ENCODE assay signal across 8 mouse cellular contexts in the genomic region with DNA sequence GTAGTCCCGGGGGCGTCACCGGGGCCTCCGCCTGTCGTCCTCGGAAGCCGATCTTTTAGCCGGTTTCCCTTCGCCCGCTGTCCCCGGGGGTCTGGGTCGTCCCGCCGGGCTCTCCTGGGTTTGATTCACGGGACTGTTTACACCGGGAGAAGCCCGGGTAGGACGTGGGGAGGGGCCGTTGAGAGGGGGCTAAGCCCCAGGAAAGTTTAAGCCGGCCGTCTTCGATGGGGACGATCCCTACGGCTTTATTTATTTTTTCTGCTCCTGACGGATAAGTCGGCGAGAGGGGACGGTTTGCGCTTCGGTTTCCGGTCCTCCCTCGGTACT. TPM values are rescaled to one million over a fixed set of nuclear protein-coding genes. Genes with fewer than 3 reads are reported as not detected.
DNase-seq lines count a peak whose midpoint lies in the region; ATAC-seq and TF ChIP-seq lines count a peak whose summit lies in the region.

No protein-coding gene starts in this region.

- no peak for ATAC-seq in heart, embryonic 12.5 days (ENCODE audit: insufficient number of reproducible peaks, low FRiP score)
- peak; percentile 61 for ATAC-seq in forebrain, embryonic 14.5 days
- ATAC-seq in liver, embryonic 14.5 days (ENCODE audit: insufficient read depth), result no peak
- no peak for ATAC-seq in megakaryocyte progenitor cell, adult 5-6 weeks (replicated peaks; ENCODE audit: poor library complexity)

- H3K4me3 ChIP-seq in heart, embryonic 12.5 days, result peak overlapping the region; percentile 91
- peak overlapping the region; percentile 71 to 89 (median 88) for H3K4me3 ChIP-seq in CH12.LX (replicated peaks in 1 of 3; ENCODE audit: low read depth in 2 of 3, low read length in 2 of 3, poor library complexity in 1 of 3)
- H3K4me3 ChIP-seq in forebrain, embryonic 14.5 days (ENCODE audit: low read depth, low read length), result peak overlapping the region; percentile 97
- peak overlapping the region; percentile 81 to 90 for H3K4me3 ChIP-seq in liver, embryonic 14.5 days (ENCODE audit: insufficient read depth in 1 of 2, low read depth in 2 of 2, low read length in 2 of 2)

- H3K9ac ChIP-seq in heart, embryonic 12.5 days, result peak overlapping the region; percentile 96
- peak overlapping the region; percentile 73 for H3K9ac ChIP-seq in CH12.LX (ENCODE audit: insufficient read depth, low read depth)
- peak overlapping the region; percentile 91 for H3K9ac ChIP-seq in forebrain, embryonic 14.5 days (ENCODE audit: low read length)
- peak overlapping the region; percentile 93 for H3K9ac ChIP-seq in liver, embryonic 14.5 days (replicated peaks)

- H3K4me1 ChIP-seq in heart, embryonic 12.5 days (replicated peaks), result peaks cover 32% of the 10 kb centered on the region
- H3K4me1 ChIP-seq in CH12.LX (ENCODE audit: control insufficient read depth in 1 of 2, insufficient read depth in 2 of 2), result peaks cover 4 to 38% of the 10 kb centered on the region in 2 experiments; a peak in 3 of 4 replicates
- H3K4me1 ChIP-seq in forebrain, embryonic 14.5 days (ENCODE audit: control insufficient read depth, insufficient read depth, low read length), result peaks cover 23% of the 10 kb centered on the region
- H3K4me1 ChIP-seq in liver, embryonic 14.5 days (replicated peaks; ENCODE audit: control insufficient read depth in 2 of 2, insufficient read depth in 2 of 2, low read length in 1 of 2), result peaks cover 11 to 12% of the 10 kb centered on the region in 2 experiments

- dilution Hi-C loops in CH12.LX (cut with MboI; ENCODE audit: extremely low pct_ligation_motif_present, extremely low pct_unique_long_range_greater_than_20kb, low sequenced_read_pairs), result no loop called here

- no peaks in the 10 kb centered on the region for H3K9me3 ChIP-seq in heart, embryonic 12.5 days (replicated peaks)
- H3K9me3 ChIP-seq in CH12.LX (replicated peaks; ENCODE audit: low read length), result no peaks in the 10 kb centered on the region
- H3K9me3 ChIP-seq in forebrain, embryonic 14.5 days (replicated peaks; ENCODE audit: control insufficient read depth, low read length), result no peaks in the 10 kb centered on the region
- no peaks in the 10 kb centered on the region for H3K9me3 ChIP-seq in liver, embryonic 14.5 days (ENCODE audit: control insufficient read depth, low read length)

- H3K79me2 ChIP-seq in CH12.LX (replicated peaks; ENCODE audit: control insufficient read depth, extremely low read depth, insufficient read depth, poor library complexity, severe bottlenecking), result peaks cover 6% of the 10 kb centered on the region; the same call in 1 of the 2 replicates

- H3K4me2 ChIP-seq in heart, embryonic 12.5 days, result peak overlapping the region; percentile 96
- H3K4me2 ChIP-seq in CH12.LX (ENCODE audit: insufficient read depth, low read depth, poor library complexity, severe bottlenecking), result peak overlapping the region; percentile 2; the same call in 1 of the 2 replicates
- H3K4me2 ChIP-seq in forebrain, embryonic 14.5 days (ENCODE audit: low read length), result peak overlapping the region; percentile 83
- H3K4me2 ChIP-seq in liver, embryonic 14.5 days (ENCODE audit: low read depth), result peak overlapping the region; percentile 77

- TF ChIP-seq POLR2A in CH12.LX (IDR thresholded peaks at IDR 0.05; ENCODE audit: low read depth, low read length), result no peak

- TF ChIP-seq EP300 in CH12.LX (IDR thresholded peaks at IDR 0.05; ENCODE audit: low read length), result 0 out of 2 replicates have a peak, but pooled peaks have one; percentile 25
- no peak for TF ChIP-seq EP300 in liver, embryonic 14.5 days (IDR thresholded peaks at IDR 0.05; ENCODE audit: low read depth)

- in situ Hi-C loops in CH12.LX (cut with MboI; ENCODE audit: low pct_ligation_motif_present, low pct_unique_long_range_greater_than_20kb, low sequenced_read_pairs), result no loop called here

- TF ChIP-seq RAD21 in CH12.LX (IDR thresholded peaks at IDR 0.05; ENCODE audit: low read depth, low read length), result no peak

- WGBS in heart, embryonic 12.5 days, result under 1% methylated on average over 29 of the region's 32 CpGs
- under 1% methylated on average over 32 of the region's 32 CpGs for WGBS in forebrain, embryonic 14.5 days
- WGBS in liver, embryonic 14.5 days (ENCODE audit: insufficient replicate concordance), result under 1% methylated on average over 30 of the region's 32 CpGs

- H3K36me3 ChIP-seq in heart, embryonic 12.5 days, result peaks cover 14% of the 10 kb centered on the region
- H3K36me3 ChIP-seq in CH12.LX (replicated peaks in 1 of 2; ENCODE audit: control insufficient read depth in 1 of 2, insufficient read depth in 1 of 2, low read length in 1 of 2), result peaks cover 8 to 37% of the 10 kb centered on the region in 2 experiments
- peaks cover 14% of the 10 kb centered on the region for H3K36me3 ChIP-seq in forebrain, embryonic 14.5 days (ENCODE audit: control insufficient read depth, insufficient read depth, low read length)
- peaks cover 11% of the 10 kb centered on the region for H3K36me3 ChIP-seq in liver, embryonic 14.5 days (replicated peaks; ENCODE audit: control insufficient read depth, insufficient read depth, low read depth)

- no peak for DNase-seq in heart, adult 11 months
- no peak for DNase-seq in CH12.LX (ENCODE audit: extremely low read depth)
- DNase-seq in forebrain, embryonic 14.5 days (ENCODE audit: low spot score), result no peak
- DNase-seq in liver, embryonic 14.5 days (ENCODE audit: low read depth in 3 of 3, low spot score in 3 of 3), result no peak
- no peak for DNase-seq in ovary, adult 18-20 months (ENCODE audit: low spot score)
- DNase-seq in layer of hippocampus, adult 9-10 months (ENCODE audit: low spot score), result no peak

- TF ChIP-seq CTCF in CH12.LX (conservative IDR thresholded peaks at IDR 0.05 in 1 of 2, IDR thresholded peaks at IDR 0.05 in 1 of 2; ENCODE audit: low read depth in 2 of 2, low read length in 2 of 2), result no peak
- TF ChIP-seq CTCF in liver, embryonic 14.5 days (IDR thresholded peaks at IDR 0.05; ENCODE audit: low read depth), result no peak

- no peaks in the 10 kb centered on the region for H3K27me3 ChIP-seq in heart, embryonic 12.5 days (replicated peaks)
- H3K27me3 ChIP-seq in CH12.LX (replicated peaks), result no peaks in the 10 kb centered on the region
- H3K27me3 ChIP-seq in forebrain, embryonic 14.5 days (replicated peaks; ENCODE audit: control insufficient read depth, insufficient read depth, low read length), result no peaks in the 10 kb centered on the region
- H3K27me3 ChIP-seq in liver, embryonic 14.5 days (ENCODE audit: control insufficient read depth, insufficient read depth, low read length), result no peaks in the 10 kb centered on the region

- peak overlapping the region; percentile 95 for H3K27ac ChIP-seq in heart, embryonic 12.5 days (ENCODE audit: poor library complexity, severe bottlenecking)
- peak overlapping the region; percentile 18 for H3K27ac ChIP-seq in CH12.LX (ENCODE audit: insufficient read depth, low read depth)
- H3K27ac ChIP-seq in forebrain, embryonic 14.5 days (ENCODE audit: low read depth, low read length), result peak overlapping the region; percentile 95
- H3K27ac ChIP-seq in liver, embryonic 14.5 days, result peak overlapping the region; percentile 47

TF ChIP-seq in CH12.LX, 34 proteins besides CTCF, POLR2A, EP300 and RAD21:
- TF ChIP-seq KAT2A (IDR thresholded peaks at IDR 0.05; ENCODE audit: insufficient replicate concordance, low read length) (no peak), PAX5 (IDR thresholded peaks at IDR 0.05; ENCODE audit: low read length) (no peak), BHLHE40 (IDR thresholded peaks at IDR 0.05; ENCODE audit: low read depth, low read length) (no peak)

RNA-seq across cellular contexts. Expression of gene Stk35, which starts 0.6 kb away (rescaled TPM):
- polyA plus RNA-seq in heart, embryonic 12.5 days (2016; fragmentation: Nextera tagmentation; extraction: Ambion mirVana), result 10.7 and 11.0 TPM in 2 replicates
- total RNA-seq in CH12.LX (2012; rRNA removed), result 7.3 and 7.4 TPM in 2 replicates
- 3.3 and 4.5 TPM in 2 replicates for total RNA-seq in CH12.LX (2014; rRNA removed)
- 17.1 and 22.7 TPM in 2 replicates for polyA plus RNA-seq in CH12.LX (2012; ENCODE audit: insufficient read length, low read depth)
- 8.6 and 9.6 TPM in 2 replicates for polyA plus RNA-seq in forebrain, embryonic 14.5 days (2014; fragmentation: Nextera tagmentation; extraction: Ambion mirVana)
- 5.8 and 6.4 TPM in 2 replicates for polyA plus RNA-seq in liver, embryonic 14.5 days (2012; rRNA removed)
- 4.9 and 5.8 TPM in 2 replicates for polyA plus RNA-seq in liver, embryonic 14.5 days (2014; fragmentation: Nextera tagmentation; extraction: Ambion mirVana)
- 15.5 and 17.3 TPM in 2 replicates for total RNA-seq in megakaryocyte progenitor cell, adult 5-6 weeks (2015)
- 6.9 and 8.3 TPM in 2 replicates for total RNA-seq in megakaryocyte progenitor cell, adult 5-6 weeks (2017)

Comparison
In these comparisons a context has a peak if more than half of its experiments do, and no peak if none do; other contexts are left out.
1. H3K27ac ChIP-seq: peak in every context shown above with its lines; median percentile 95 in heart, embryonic 12.5 days; 95 in forebrain, embryonic 14.5 days; 47 in liver, embryonic 14.5 days; 18 in CH12.LX.
2. H3K4me2 ChIP-seq: peak in every context shown above with its lines; median percentile 96 in heart, embryonic 12.5 days; 83 in forebrain, embryonic 14.5 days; 77 in liver, embryonic 14.5 days; 2 in CH12.LX.